Mouse (Mus musculus) embryonic fibroblast, embryonic 13.5 days (primary cell): ENCODE measurements around the gene Dapk1. TPM values are rescaled to one million over a fixed set of nuclear protein-coding genes. Genes with fewer than 3 reads are reported as not detected.

Experiments used
- H3K27ac ChIP-seq: 2 replicates; pipeline ENCODE4 v1.5.1; 2012; ENCODE audit warnings: low read length, control low read depth, inconsistent platforms; ENCODE audit not compliant: insufficient read depth
- H3K4me1 ChIP-seq: 2 replicates; pipeline ENCODE4 v1.6.1; 2011; ENCODE audit warnings: low read length; ENCODE audit not compliant: control insufficient read depth, insufficient read depth
- H3K4me3 ChIP-seq: 2 replicates; pipeline ENCODE4 v1.5.1; 2011; ENCODE audit warnings: mild to moderate bottlenecking, control low read depth, low read length; ENCODE audit not compliant: insufficient read depth
- CTCF ChIP-seq: IDR thresholded peaks from 2 replicates; pipeline ENCODE4 v1.5.1; 2011; ENCODE audit warnings: mild to moderate bottlenecking, control low read depth, low read length, moderate library complexity, borderline replicate concordance; ENCODE audit not compliant: insufficient read depth
- POLR2A ChIP-seq: IDR thresholded peaks from 2 replicates; pipeline ENCODE4 v1.6.1; 2011; ENCODE audit warnings: low read depth, mild to moderate bottlenecking, control low read depth, low read length, moderate library complexity
- polyA plus RNA-seq: library from polyadenylated mRNA; stranded (reverse); fragments of >200 nt; gene quantifications from 2 replicates; pipeline ENCODE4 v1.2.4, GENCODE M21; 2011; ENCODE audit warnings: low read depth; ENCODE audit not compliant: missing spikeins, insufficient read length

Dapk1 gene
- polyA plus RNA-seq, 1 experiment, result 27.6 TPM

GRCm38 (mm10) chr13:60615057-60615650 is 13.4 kb downstream of the Dapk1 start:
- H3K4me1 ChIP-seq, result no peaks in the 10 kb centered on the region

GRCm38 (mm10) chr13:60616036-60616435 is 14.3 kb downstream of the Dapk1 start:
- Histone ChIP-seq H3K4me3 (no peak overlapping the region), H3K4me1 (no peaks in the 10 kb centered on the region), H3K27ac (no peak overlapping the region)
- TF ChIP-seq POLR2A (no peak), CTCF (no peak)

More at GRCm38 (mm10) chr13:60615057-60615650, 13.4 kb downstream of the Dapk1 start:
- TF ChIP-seq POLR2A (no peak), CTCF (no peak)
- no peak overlapping the region for H3K4me3 ChIP-seq
- H3K27ac ChIP-seq, result no peak overlapping the region

- no peaks in the 10 kb centered on the region for H3K4me1 ChIP-seq
- no peak overlapping the region for H3K4me3 ChIP-seq
- TF ChIP-seq POLR2A (no peak), CTCF (no peak)
- no peak overlapping the region for H3K27ac ChIP-seq
Observed at GRCm38 (mm10) chr13:60618287-60618686, 16.5 kb downstream of the Dapk1 start.

GRCm38 (mm10) chr13:60619723-60620122 is 18.0 kb downstream of the Dapk1 start:
- H3K4me1 ChIP-seq, result no peaks in the 10 kb centered on the region
- TF ChIP-seq CTCF, result no peak
- TF ChIP-seq POLR2A, result no peak
- no peak overlapping the region for H3K27ac ChIP-seq
- H3K4me3 ChIP-seq, result no peak overlapping the region

GRCm38 (mm10) chr13:60621411-60621965 is 19.7 kb downstream of the Dapk1 start:
- no peak overlapping the region for H3K4me3 ChIP-seq
- TF ChIP-seq POLR2A (no peak), CTCF (no peak)
- no peak overlapping the region for H3K27ac ChIP-seq
- no peaks in the 10 kb centered on the region for H3K4me1 ChIP-seq

GRCm38 (mm10) chr13:60625581-60625980 is 23.8 kb downstream of the Dapk1 start:
- H3K4me3 ChIP-seq, result no peak overlapping the region
- no peaks in the 10 kb centered on the region for H3K4me1 ChIP-seq
- TF ChIP-seq POLR2A, result no peak
- TF ChIP-seq CTCF, result no peak
- H3K27ac ChIP-seq, result no peak overlapping the region

- H3K4me3 ChIP-seq, result no peak overlapping the region
- H3K27ac ChIP-seq, result no peak overlapping the region
- no peaks in the 10 kb centered on the region for H3K4me1 ChIP-seq
- TF ChIP-seq POLR2A (no peak), CTCF (no peak)
Observed at GRCm38 (mm10) chr13:60627843-60628656, 26.3 kb downstream of the Dapk1 start.

- H3K27ac ChIP-seq, result no peak overlapping the region
- no peak overlapping the region for H3K4me3 ChIP-seq
- no peaks in the 10 kb centered on the region for H3K4me1 ChIP-seq
- TF ChIP-seq POLR2A (no peak), CTCF (no peak)
Observed at GRCm38 (mm10) chr13:60628657-60628950, 26.9 kb downstream of the Dapk1 start.

- TF ChIP-seq CTCF (no peak), POLR2A (no peak)
- no peak overlapping the region for H3K4me3 ChIP-seq
Observed at GRCm38 (mm10) chr13:60629419-60629818, 27.7 kb downstream of the Dapk1 start.

GRCm38 (mm10) chr13:60633945-60634344 is 32.2 kb downstream of the Dapk1 start:
- Histone ChIP-seq H3K27ac (no peak overlapping the region), H3K4me1 (no peaks in the 10 kb centered on the region), H3K4me3 (no peak overlapping the region)
- no peak for TF ChIP-seq POLR2A

More at GRCm38 (mm10) chr13:60629419-60629818, 27.7 kb downstream of the Dapk1 start:
- no peaks in the 10 kb centered on the region for H3K4me1 ChIP-seq
- H3K27ac ChIP-seq, result no peak overlapping the region
